Mouse (Mus musculus): ENCODE measurements around the gene 1700061G19Rik. TPM values are rescaled to one million over a fixed set of nuclear protein-coding genes. Genes with fewer than 3 reads are reported as not detected.

1700061G19Rik gene
- polyA plus RNA-seq, 1 experiment = 8.0 TPM

GRCm38 (mm10) chr17:56831111-56831816 lies 44.0 kb upstream of the 1700061G19Rik start:
- TF ChIP-seq POLR2A (IDR thresholded peaks at IDR 0.05; ENCODE audit: insufficient read depth, low read length) (no peak), EP300 (IDR thresholded peaks at IDR 0.05; ENCODE audit: insufficient read depth, low read depth, low read length) (peak; percentile 28; the same call in 1 of the 2 replicates), CTCF (IDR thresholded peaks at IDR 0.05; ENCODE audit: low read depth, low read length) (peak; percentile 43)
- Histone ChIP-seq H3K27me3 (ENCODE audit: control insufficient read depth, insufficient read depth, low read length, poor library complexity, severe bottlenecking) (no peaks in the 10 kb centered on the region), H3K27ac (ENCODE audit: insufficient read depth, low read length) (peak overlapping the region; percentile 38), H3K36me3 (ENCODE audit: control insufficient read depth, insufficient read depth, low read length, poor library complexity, severe bottlenecking) (no peaks in the 10 kb centered on the region), H3K9me3 (replicated peaks; ENCODE audit: control insufficient read depth, insufficient read depth, low read length, poor library complexity, severe bottlenecking) (no peaks in the 10 kb centered on the region), H3K9ac (ENCODE audit: low read depth, poor library complexity, severe bottlenecking) (peak overlapping the region; percentile 19; the same call in 1 of the 2 replicates), H3K4me1 (ENCODE audit: control insufficient read depth, insufficient read depth, low read length) (peaks cover 6% of the 10 kb centered on the region), H3K4me3 (ENCODE audit: low read depth, low read length) (peak overlapping the region; percentile 78)

- Histone ChIP-seq H3K27me3 (ENCODE audit: control insufficient read depth, insufficient read depth, low read length, poor library complexity, severe bottlenecking) (no peaks in the 10 kb centered on the region), H3K4me3 (ENCODE audit: low read depth, low read length) (no peak overlapping the region), H3K9me3 (replicated peaks; ENCODE audit: control insufficient read depth, insufficient read depth, low read length, poor library complexity, severe bottlenecking) (no peaks in the 10 kb centered on the region), H3K9ac (ENCODE audit: low read depth, poor library complexity, severe bottlenecking) (0 out of 2 replicates have a peak overlapping the region, but pooled peaks have one; percentile 2), H3K27ac (ENCODE audit: insufficient read depth, low read length) (peak overlapping the region; percentile 98), H3K36me3 (ENCODE audit: control insufficient read depth, insufficient read depth, low read length, poor library complexity, severe bottlenecking) (no peaks in the 10 kb centered on the region), H3K4me1 (ENCODE audit: control insufficient read depth, insufficient read depth, low read length) (peaks cover 6% of the 10 kb centered on the region)
- peak; percentile 59; the same call in 1 of the 2 replicates for TF ChIP-seq EP300 (IDR thresholded peaks at IDR 0.05; ENCODE audit: insufficient read depth, low read depth, low read length)
- TF ChIP-seq POLR2A (IDR thresholded peaks at IDR 0.05; ENCODE audit: insufficient read depth, low read length) = no peak
These were observed 42.4 kb upstream of the 1700061G19Rik start for GRCm38 (mm10) chr17:56832918-56833317.

GRCm38 (mm10) chr17:56833381-56833780 lies 41.9 kb upstream of the 1700061G19Rik start:
- no peak overlapping the region for H3K4me3 ChIP-seq (ENCODE audit: low read depth, low read length)
- peak overlapping the region; percentile 100 for H3K27ac ChIP-seq (ENCODE audit: insufficient read depth, low read length)
- no peaks in the 10 kb centered on the region for H3K27me3 ChIP-seq (ENCODE audit: control insufficient read depth, insufficient read depth, low read length, poor library complexity, severe bottlenecking)
- H3K4me1 ChIP-seq (ENCODE audit: control insufficient read depth, insufficient read depth, low read length) = peaks cover 6% of the 10 kb centered on the region
- H3K9ac ChIP-seq (ENCODE audit: low read depth, poor library complexity, severe bottlenecking) = peak overlapping the region; percentile 63
- no peaks in the 10 kb centered on the region for H3K9me3 ChIP-seq (replicated peaks; ENCODE audit: control insufficient read depth, insufficient read depth, low read length, poor library complexity, severe bottlenecking)
- H3K36me3 ChIP-seq (ENCODE audit: control insufficient read depth, insufficient read depth, low read length, poor library complexity, severe bottlenecking) = no peaks in the 10 kb centered on the region
- no peak for TF ChIP-seq CTCF (IDR thresholded peaks at IDR 0.05; ENCODE audit: low read depth, low read length)
- 0 out of 2 replicates have a peak, but pooled peaks have one; percentile 56 for TF ChIP-seq EP300 (IDR thresholded peaks at IDR 0.05; ENCODE audit: insufficient read depth, low read depth, low read length)

- no peak for TF ChIP-seq POLR2A (IDR thresholded peaks at IDR 0.05; ENCODE audit: insufficient read depth, low read length)
- no peak for TF ChIP-seq EP300 (IDR thresholded peaks at IDR 0.05; ENCODE audit: insufficient read depth, low read depth, low read length)
- TF ChIP-seq CTCF (IDR thresholded peaks at IDR 0.05; ENCODE audit: low read depth, low read length) = no peak
- peaks cover 3% of the 10 kb centered on the region for H3K4me1 ChIP-seq (ENCODE audit: control insufficient read depth, insufficient read depth, low read length)
- no peaks in the 10 kb centered on the region for H3K9me3 ChIP-seq (replicated peaks; ENCODE audit: control insufficient read depth, insufficient read depth, low read length, poor library complexity, severe bottlenecking)
- H3K27me3 ChIP-seq (ENCODE audit: control insufficient read depth, insufficient read depth, low read length, poor library complexity, severe bottlenecking) = no peaks in the 10 kb centered on the region
- no peaks in the 10 kb centered on the region for H3K36me3 ChIP-seq (ENCODE audit: control insufficient read depth, insufficient read depth, low read length, poor library complexity, severe bottlenecking)
- no peak overlapping the region for H3K9ac ChIP-seq (ENCODE audit: low read depth, poor library complexity, severe bottlenecking)
- no peak overlapping the region for H3K4me3 ChIP-seq (ENCODE audit: low read depth, low read length)
- no peak overlapping the region for H3K27ac ChIP-seq (ENCODE audit: insufficient read depth, low read length)
These were observed 38.9 kb upstream of the 1700061G19Rik start for GRCm38 (mm10) chr17:56836336-56836735.

- no peaks in the 10 kb centered on the region for H3K9me3 ChIP-seq (replicated peaks; ENCODE audit: control insufficient read depth, insufficient read depth, low read length, poor library complexity, severe bottlenecking)
- no peaks in the 10 kb centered on the region for H3K27me3 ChIP-seq (ENCODE audit: control insufficient read depth, insufficient read depth, low read length, poor library complexity, severe bottlenecking)
- H3K36me3 ChIP-seq (ENCODE audit: control insufficient read depth, insufficient read depth, low read length, poor library complexity, severe bottlenecking) = no peaks in the 10 kb centered on the region
- TF ChIP-seq EP300 (IDR thresholded peaks at IDR 0.05; ENCODE audit: insufficient read depth, low read depth, low read length) (peak; percentile 92), POLR2A (IDR thresholded peaks at IDR 0.05; ENCODE audit: insufficient read depth, low read length) (no peak)
- H3K9ac ChIP-seq (ENCODE audit: low read depth, poor library complexity, severe bottlenecking) = no peak overlapping the region
- no peaks in the 10 kb centered on the region for H3K4me1 ChIP-seq (ENCODE audit: control insufficient read depth, insufficient read depth, low read length)
- H3K27ac ChIP-seq (ENCODE audit: insufficient read depth, low read length) = peak overlapping the region; percentile 43; the same call in 1 of the 2 replicates
- H3K4me3 ChIP-seq (ENCODE audit: low read depth, low read length) = no peak overlapping the region
These were observed 34.8 kb upstream of the 1700061G19Rik start for GRCm38 (mm10) chr17:56840524-56840923.

GRCm38 (mm10) chr17:56842173-56842572 lies 33.1 kb upstream of the 1700061G19Rik start:
- no peak overlapping the region for H3K27ac ChIP-seq (ENCODE audit: insufficient read depth, low read length)
- no peaks in the 10 kb centered on the region for H3K4me1 ChIP-seq (ENCODE audit: control insufficient read depth, insufficient read depth, low read length)
- no peak overlapping the region for H3K4me3 ChIP-seq (ENCODE audit: low read depth, low read length)
- no peaks in the 10 kb centered on the region for H3K9me3 ChIP-seq (replicated peaks; ENCODE audit: control insufficient read depth, insufficient read depth, low read length, poor library complexity, severe bottlenecking)
- no peak overlapping the region for H3K9ac ChIP-seq (ENCODE audit: low read depth, poor library complexity, severe bottlenecking)
- TF ChIP-seq POLR2A (IDR thresholded peaks at IDR 0.05; ENCODE audit: insufficient read depth, low read length) (no peak), CTCF (IDR thresholded peaks at IDR 0.05; ENCODE audit: low read depth, low read length) (no peak), EP300 (IDR thresholded peaks at IDR 0.05; ENCODE audit: insufficient read depth, low read depth, low read length) (no peak)
- H3K27me3 ChIP-seq (ENCODE audit: control insufficient read depth, insufficient read depth, low read length, poor library complexity, severe bottlenecking) = no peaks in the 10 kb centered on the region
- no peaks in the 10 kb centered on the region for H3K36me3 ChIP-seq (ENCODE audit: control insufficient read depth, insufficient read depth, low read length, poor library complexity, severe bottlenecking)
